Mouse (Mus musculus): ENCODE data around the gene E130311K13Rik.

The E130311K13Rik gene

DNA sequence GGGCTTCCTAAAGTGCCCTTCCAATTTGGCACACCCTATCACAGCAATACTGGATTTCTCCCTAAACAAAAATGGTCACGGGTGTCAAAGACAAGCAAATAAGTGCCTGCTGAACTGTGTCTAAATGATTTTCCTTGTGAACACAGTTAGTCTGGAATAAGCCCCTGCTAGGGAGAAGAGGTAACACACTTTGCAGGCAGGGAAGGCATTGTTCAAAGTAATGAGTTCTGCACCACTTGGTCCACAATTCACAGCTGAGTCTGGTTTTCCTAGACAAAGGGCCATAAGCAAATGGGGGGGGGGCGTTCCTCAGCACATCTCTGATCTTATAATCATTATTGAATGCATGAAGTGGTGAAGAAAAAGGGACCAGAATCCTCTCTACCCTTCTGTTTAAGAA is 33.5 kb downstream of the E130311K13Rik start:
- no peak for DNase-seq (ENCODE audit: low spot score in 2 of 2)

DNA sequence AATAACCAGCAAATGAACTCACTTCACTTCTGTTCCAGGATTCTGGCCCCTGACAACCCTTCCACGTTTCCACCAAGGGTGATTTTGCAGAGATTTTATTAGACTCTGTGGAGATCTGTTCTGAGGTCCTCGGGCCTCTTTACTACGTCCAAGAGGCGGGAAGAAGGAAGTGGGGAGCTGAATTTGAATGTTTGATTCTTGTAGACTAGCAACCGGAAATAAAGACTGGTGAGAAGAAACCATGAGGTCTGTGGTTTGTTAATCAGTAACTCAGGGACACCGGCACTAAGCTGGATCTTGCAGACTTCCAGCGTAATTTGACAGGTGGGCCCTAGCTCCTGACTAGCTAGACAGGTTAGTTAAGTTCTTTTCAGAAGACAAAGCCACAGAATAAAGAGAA is 35.6 kb downstream of the E130311K13Rik start:
- DNase-seq (ENCODE audit: low spot score in 2 of 2), result no peak

DNA sequence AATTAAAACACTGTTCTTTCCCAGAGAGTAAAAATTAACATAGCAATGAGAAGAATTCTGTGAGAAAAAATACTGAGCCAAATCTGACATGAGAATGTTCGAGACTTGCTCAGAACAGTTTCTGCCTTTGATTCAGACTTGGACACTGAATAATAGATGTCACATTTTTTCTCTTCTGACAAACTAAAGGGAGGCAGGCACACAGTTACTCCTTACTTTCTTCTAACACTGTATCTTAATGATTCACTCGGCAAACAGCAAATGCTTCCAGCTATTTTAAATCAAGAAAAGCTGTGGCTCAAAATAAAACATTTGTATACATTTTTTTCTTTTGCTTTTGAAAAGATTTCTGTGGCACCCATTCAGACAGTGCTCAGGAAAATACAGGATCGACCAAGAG is 37.1 kb downstream of the E130311K13Rik start:
- no peak for DNase-seq (ENCODE audit: low spot score in 2 of 2)

DNA sequence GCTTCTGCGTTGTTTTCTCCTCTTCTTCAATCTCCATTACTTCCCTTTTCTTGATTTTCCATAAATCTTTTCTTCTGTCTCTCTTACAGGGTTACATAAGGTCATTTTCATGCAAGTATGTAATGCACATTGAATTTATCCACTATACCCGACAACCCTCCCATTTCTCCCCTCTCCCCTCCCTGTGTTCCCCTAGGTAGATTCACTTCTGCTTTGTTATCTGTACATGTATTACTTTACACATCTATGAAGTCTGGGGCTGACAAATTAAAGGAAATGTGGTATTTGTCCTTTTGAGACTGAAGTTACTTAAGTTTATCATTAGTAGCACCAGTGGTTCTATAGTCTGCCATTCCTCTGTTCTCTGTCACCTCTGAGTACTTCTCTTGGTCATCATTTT is 48.2 kb downstream of the E130311K13Rik start:
- no peak for DNase-seq (ENCODE audit: low spot score in 2 of 2)

DNA sequence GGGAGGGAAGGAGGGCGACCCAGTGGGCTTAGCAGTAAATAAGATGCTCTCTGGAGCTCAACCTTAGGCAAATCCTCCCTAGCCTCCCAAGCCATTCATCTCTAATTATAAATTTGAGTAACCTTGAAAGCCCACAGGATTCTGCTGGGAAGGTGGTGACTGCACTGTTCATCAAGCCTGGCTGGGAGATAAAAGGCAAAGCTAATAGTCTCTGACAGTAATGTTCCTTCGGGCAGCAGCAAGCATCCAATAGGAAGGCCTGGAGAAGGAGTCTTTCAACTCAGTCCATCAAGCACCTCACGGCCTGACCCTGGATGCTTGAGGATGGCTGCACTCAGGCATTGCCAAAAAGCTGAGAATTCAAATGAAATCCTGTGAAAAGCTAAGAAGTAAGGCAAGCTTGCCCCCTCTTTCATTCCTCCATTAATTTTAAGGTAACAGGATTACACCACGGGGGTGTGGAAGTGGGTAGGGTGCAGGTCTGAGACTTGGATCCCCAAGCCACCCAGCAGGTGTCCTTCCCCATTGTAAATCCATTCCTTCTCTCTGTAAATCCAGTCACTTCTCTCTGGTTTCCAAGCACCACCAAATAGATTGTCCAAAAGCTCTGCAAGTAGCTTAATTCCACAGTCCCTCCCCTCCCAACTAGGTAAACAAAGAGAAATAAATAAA is 50.1 kb downstream of the E130311K13Rik start:
- no peak for DNase-seq (ENCODE audit: low spot score in 2 of 2)

DNA sequence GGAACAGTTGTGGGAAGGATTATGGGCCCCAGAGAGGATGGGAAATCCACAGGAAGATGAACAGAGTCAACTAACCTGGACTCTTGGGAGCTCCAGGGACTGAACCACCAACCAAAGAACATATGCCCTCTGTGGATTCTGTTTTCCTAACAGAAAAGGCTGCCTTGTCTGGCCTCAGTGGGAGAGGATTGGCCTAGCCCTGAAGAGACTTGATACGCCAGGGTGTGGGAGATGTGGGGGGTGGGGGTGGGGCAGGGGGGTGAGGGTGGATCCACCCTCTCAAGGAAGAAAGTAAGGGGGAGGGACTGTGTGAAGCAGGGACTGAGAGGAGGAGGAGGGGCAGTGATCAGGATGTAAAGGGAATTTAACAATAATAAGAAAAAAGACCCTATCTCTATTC is 56.5 kb downstream of the E130311K13Rik start:
- DNase-seq (ENCODE audit: low spot score in 2 of 2), result no peak

DNA sequence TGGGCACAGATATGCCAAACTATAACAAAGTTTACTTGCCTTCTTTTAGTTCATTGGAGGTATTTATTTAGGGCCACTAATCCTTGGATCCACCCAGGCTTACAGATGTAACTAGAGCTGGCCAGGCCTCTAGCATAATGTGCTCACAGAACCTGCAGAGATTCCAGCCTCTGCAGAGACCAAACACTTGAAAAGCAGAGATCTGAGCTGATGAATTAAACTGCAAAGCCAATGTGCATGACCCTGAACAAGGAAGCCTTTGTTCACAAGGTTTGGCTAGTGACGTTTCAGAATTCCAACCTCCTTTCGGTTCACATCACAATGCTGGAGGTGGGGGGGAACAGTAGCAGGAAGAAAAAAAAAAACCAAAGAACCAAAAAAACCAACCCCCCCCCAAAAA is 58.0 kb downstream of the E130311K13Rik start:
- DNase-seq (ENCODE audit: low spot score in 2 of 2), result no peak

DNA sequence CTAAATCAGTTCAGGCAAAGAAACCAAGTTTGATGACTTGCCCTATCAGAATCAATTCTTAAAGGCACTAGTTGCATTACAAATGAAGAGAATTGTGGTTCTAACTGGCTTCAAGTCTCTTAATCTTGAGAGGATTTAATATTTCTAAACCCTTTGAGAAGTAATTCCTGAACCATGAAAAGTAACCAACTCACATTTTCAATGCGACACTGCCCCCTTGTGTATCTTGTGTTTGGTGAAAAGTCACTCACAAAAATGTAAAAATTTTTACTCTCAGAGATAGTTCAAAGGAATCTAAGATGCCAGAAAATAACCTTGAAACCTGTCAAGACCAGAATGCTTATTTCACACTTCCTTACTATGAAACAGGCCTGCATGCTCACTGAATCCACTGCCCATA is 61.0 kb downstream of the E130311K13Rik start:
- peak; percentile 60 to 72 for DNase-seq (ENCODE audit: low spot score in 2 of 2)

DNA sequence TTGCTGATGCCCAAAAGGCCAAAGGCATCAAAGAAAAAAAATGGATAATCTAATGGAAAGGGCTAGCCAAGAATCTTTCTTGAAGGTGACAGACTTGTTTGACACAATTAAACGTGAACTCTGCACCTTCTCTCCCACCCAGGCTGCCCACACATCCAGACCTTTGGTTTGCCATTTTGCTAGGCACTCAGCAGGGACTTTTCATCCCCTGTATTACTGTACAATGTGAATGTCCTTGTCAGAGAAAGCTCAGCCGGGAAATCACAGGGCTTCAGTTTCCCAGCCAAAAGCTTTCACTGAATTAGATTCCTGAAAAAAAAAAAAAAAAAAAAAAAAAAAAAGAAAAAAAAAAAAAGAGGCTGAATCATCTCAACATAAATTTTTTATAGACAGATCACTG is 64.2 kb downstream of the E130311K13Rik start:
- DNase-seq (ENCODE audit: low spot score in 2 of 2), result peak in 1 of 2 experiments; percentile 26
